Mouse (Mus musculus) ES-E14 (cell line): ENCODE data around the gene F5.

Experiments used
- MAFK ChIP-seq: IDR thresholded peaks from 2 replicates; pipeline ENCODE4 v1.6.1; 2014; ENCODE audit warnings: mild to moderate bottlenecking, low read depth, low read length, inconsistent platforms; ENCODE audit not compliant: insufficient read depth
- ZNF384 ChIP-seq: IDR thresholded peaks from 2 replicates; pipeline ENCODE4 v1.6.1; 2012; ENCODE audit warnings: low read depth, low read length, inconsistent platforms

DNA sequence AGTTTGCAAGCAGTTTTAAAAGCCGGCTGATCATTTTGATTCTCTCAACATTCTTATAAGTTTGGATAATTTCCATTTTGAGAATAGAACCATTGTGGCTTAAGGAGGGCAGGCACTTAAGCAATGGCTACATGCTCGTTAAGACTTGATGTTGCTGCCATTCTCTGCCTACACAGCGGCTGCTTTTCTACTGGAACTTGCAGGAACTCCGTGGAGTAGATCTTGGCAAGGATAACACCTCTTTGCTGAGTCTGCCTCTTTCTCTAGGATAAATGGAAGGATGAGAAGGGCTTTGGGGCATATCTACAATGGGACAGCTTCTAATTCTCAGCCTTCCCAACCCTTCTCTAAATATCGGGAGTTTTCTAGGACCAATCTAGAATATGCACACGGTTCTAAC, 36.0 kb upstream of the F5 start:
- no peak for TF ChIP-seq ZNF384
- TF ChIP-seq MAFK = no peak
